Mouse (Mus musculus): ENCODE results near the gene Col23a1. TPM values are rescaled to one million over a fixed set of nuclear protein-coding genes. Genes with fewer than 3 reads are reported as not detected.

The Col23a1 gene
- polyA plus RNA-seq, 1 experiment from 2014 or later, result 31.1 TPM

GRCm38 (mm10) chr11:51619409-51620060 is 329.8 kb downstream of the Col23a1 start, which contains the start of gene Nhp2:
TSS of gene Nhp2 (plus strand) at chr11:51619735.
- Histone ChIP-seq H3K9ac (ENCODE audit: low read length) (peak within 1 kb of the TSS; percentile 87), H3K4me1 (replicated peaks; ENCODE audit: control insufficient read depth, insufficient read depth, low read length) (peaks cover 18% of the 10 kb centered on the region; the same call in 1 of the 2 replicates), H3K9me3 (ENCODE audit: control insufficient read depth, low read length) (no peaks in the 10 kb centered on the region), H3K27me3 (replicated peaks; ENCODE audit: control insufficient read depth, insufficient read depth, low read length) (no peaks in the 10 kb centered on the region), H3K27ac (ENCODE audit: low read depth) (peak within 1 kb of the TSS; percentile 71), H3K4me2 (ENCODE audit: low read length) (peak within 1 kb of the TSS; percentile 85), H3K36me3 (ENCODE audit: control insufficient read depth, insufficient read depth, low read length) (peaks cover 31% of the 10 kb centered on the region), H3K4me3 (ENCODE audit: low read depth, low read length) (peak within 1 kb of the TSS; percentile 95)
- ATAC-seq (replicated peaks; ENCODE audit: low FRiP score, low TSS enrichment, low read depth) (peak; percentile 87), DNase-seq (ENCODE audit: low spot score) (peak; percentile 98)
- WGBS, result under 1% methylated on average over 51 of the region's 51 CpGs

GRCm38 (mm10) chr11:51620084-51620483 is 330.4 kb downstream of the Col23a1 start:
- Histone ChIP-seq H3K9me3 (ENCODE audit: control insufficient read depth, low read length) (no peaks in the 10 kb centered on the region), H3K27me3 (replicated peaks; ENCODE audit: control insufficient read depth, insufficient read depth, low read length) (no peaks in the 10 kb centered on the region), H3K4me2 (ENCODE audit: low read length) (peak overlapping the region; percentile 85), H3K4me1 (replicated peaks; ENCODE audit: control insufficient read depth, insufficient read depth, low read length) (peaks cover 14% of the 10 kb centered on the region; the same call in 1 of the 2 replicates), H3K4me3 (ENCODE audit: low read depth, low read length) (peak overlapping the region; percentile 95), H3K36me3 (ENCODE audit: control insufficient read depth, insufficient read depth, low read length) (peaks cover 36% of the 10 kb centered on the region), H3K27ac (ENCODE audit: low read depth) (peak overlapping the region; percentile 71), H3K9ac (ENCODE audit: low read length) (peak overlapping the region; percentile 87)
- 1% methylated on average over 11 of the region's 11 CpGs for WGBS
- no peak for DNase-seq (ENCODE audit: low spot score)
- ATAC-seq (replicated peaks; ENCODE audit: low FRiP score, low TSS enrichment, low read depth), result no peak

DNA sequence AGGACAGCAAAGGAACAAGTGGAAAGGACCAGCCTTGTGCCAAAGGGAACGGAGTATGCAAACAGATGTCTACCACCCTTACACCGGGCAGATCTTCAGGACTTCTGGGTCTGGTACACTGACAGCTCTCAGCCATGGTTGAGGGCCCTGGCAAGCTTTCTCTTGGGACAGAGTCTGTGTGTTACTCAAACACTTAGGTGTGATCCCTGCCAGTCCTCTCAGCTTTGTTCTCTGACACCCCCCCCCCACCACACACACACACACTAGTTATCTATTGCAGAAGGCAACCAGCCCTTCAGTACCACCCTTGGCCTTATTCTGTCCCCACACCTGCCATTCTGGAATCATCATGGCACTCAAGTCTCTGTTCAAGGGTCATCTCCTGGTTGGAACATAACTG is 332.1 kb downstream of the Col23a1 start:
- ATAC-seq (replicated peaks; ENCODE audit: low FRiP score, low TSS enrichment, low read depth), result no peak
- 94% methylated on average over 2 of the region's 2 CpGs for WGBS
- no peak overlapping the region for H3K4me2 ChIP-seq (ENCODE audit: low read length)

DNA sequence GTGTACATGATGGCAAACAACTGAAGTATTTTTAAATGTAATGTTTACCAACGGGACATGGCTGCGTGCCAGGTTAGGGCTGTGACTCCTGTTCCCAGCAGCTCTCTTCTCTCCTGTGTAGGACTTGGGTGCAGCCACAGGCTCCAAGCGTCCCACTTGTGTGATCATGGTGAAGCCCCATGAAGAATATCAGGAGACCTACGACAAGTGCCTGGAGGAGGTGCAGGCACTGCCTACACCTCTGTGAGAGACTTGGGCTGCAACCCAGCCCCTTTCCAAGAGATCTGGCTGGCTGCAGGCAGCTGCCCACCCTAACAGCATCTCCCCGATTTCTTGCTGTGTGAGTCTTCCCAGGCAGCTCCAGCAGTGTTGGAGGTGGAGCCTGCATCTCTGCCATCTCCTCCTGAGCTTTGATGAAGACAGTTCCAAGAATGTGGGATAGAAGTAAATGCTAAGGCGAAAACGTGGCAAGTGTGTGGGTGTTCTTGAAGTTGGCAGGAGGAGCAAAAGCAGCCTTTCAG is 333.3 kb downstream of the Col23a1 start:
- Histone ChIP-seq H3K4me2 (ENCODE audit: low read length) (no peak overlapping the region), H3K27me3 (replicated peaks; ENCODE audit: control insufficient read depth, insufficient read depth, low read length) (no peaks in the 10 kb centered on the region), H3K27ac (ENCODE audit: low read depth) (no peak overlapping the region), H3K36me3 (ENCODE audit: control insufficient read depth, insufficient read depth, low read length) (peaks cover 63% of the 10 kb centered on the region), H3K4me3 (ENCODE audit: low read depth, low read length) (no peak overlapping the region), H3K4me1 (replicated peaks; ENCODE audit: control insufficient read depth, insufficient read depth, low read length) (0 out of 2 replicates have a peak, but pooled peaks cover 9% of the 10 kb centered on the region), H3K9me3 (ENCODE audit: control insufficient read depth, low read length) (no peaks in the 10 kb centered on the region), H3K9ac (ENCODE audit: low read length) (no peak overlapping the region)
- ATAC-seq (replicated peaks; ENCODE audit: low FRiP score, low TSS enrichment, low read depth) (no peak), DNase-seq (ENCODE audit: low spot score) (no peak)
- WGBS, result 83% methylated on average over 7 of the region's 7 CpGs

More for the DNA sequence above, 332.1 kb downstream of the Col23a1 start:
- H3K4me1 ChIP-seq (replicated peaks; ENCODE audit: control insufficient read depth, insufficient read depth, low read length), result 0 out of 2 replicates have a peak, but pooled peaks cover 9% of the 10 kb centered on the region
- H3K27me3 ChIP-seq (replicated peaks; ENCODE audit: control insufficient read depth, insufficient read depth, low read length), result no peaks in the 10 kb centered on the region
- no peak for DNase-seq (ENCODE audit: low spot score)
- peaks cover 52% of the 10 kb centered on the region for H3K36me3 ChIP-seq (ENCODE audit: control insufficient read depth, insufficient read depth, low read length)
- H3K9me3 ChIP-seq (ENCODE audit: control insufficient read depth, low read length), result no peaks in the 10 kb centered on the region
- no peak overlapping the region for H3K9ac ChIP-seq (ENCODE audit: low read length)
- no peak overlapping the region for H3K4me3 ChIP-seq (ENCODE audit: low read depth, low read length)
- no peak overlapping the region for H3K27ac ChIP-seq (ENCODE audit: low read depth)

- WGBS, result 80% methylated on average over 5 of the region's 5 CpGs
These were observed 335.6 kb downstream of the Col23a1 start for GRCm38 (mm10) chr11:51625187-51625820.

GRCm38 (mm10) chr11:51627425-51627824 is 337.7 kb downstream of the Col23a1 start:
- H3K27ac ChIP-seq (ENCODE audit: low read depth), result no peak overlapping the region
- DNase-seq (ENCODE audit: low spot score) (no peak), ATAC-seq (replicated peaks; ENCODE audit: low FRiP score, low TSS enrichment, low read depth) (no peak)
- WGBS, result 94% methylated on average over 9 of the region's 9 CpGs
- peaks cover 64% of the 10 kb centered on the region for H3K36me3 ChIP-seq (ENCODE audit: control insufficient read depth, insufficient read depth, low read length)
- H3K4me2 ChIP-seq (ENCODE audit: low read length), result no peak overlapping the region
- H3K4me3 ChIP-seq (ENCODE audit: low read depth, low read length), result no peak overlapping the region
- no peaks in the 10 kb centered on the region for H3K4me1 ChIP-seq (replicated peaks; ENCODE audit: control insufficient read depth, insufficient read depth, low read length)
- no peaks in the 10 kb centered on the region for H3K27me3 ChIP-seq (replicated peaks; ENCODE audit: control insufficient read depth, insufficient read depth, low read length)
- H3K9me3 ChIP-seq (ENCODE audit: control insufficient read depth, low read length), result no peaks in the 10 kb centered on the region
- H3K9ac ChIP-seq (ENCODE audit: low read length), result no peak overlapping the region

More at GRCm38 (mm10) chr11:51625187-51625820, 335.6 kb downstream of the Col23a1 start:
- no peak for ATAC-seq (replicated peaks; ENCODE audit: low FRiP score, low TSS enrichment, low read depth)
- Histone ChIP-seq H3K27ac (ENCODE audit: low read depth) (no peak overlapping the region), H3K4me3 (ENCODE audit: low read depth, low read length) (no peak overlapping the region), H3K9ac (ENCODE audit: low read length) (no peak overlapping the region), H3K9me3 (ENCODE audit: control insufficient read depth, low read length) (no peaks in the 10 kb centered on the region), H3K36me3 (ENCODE audit: control insufficient read depth, insufficient read depth, low read length) (peaks cover 73% of the 10 kb centered on the region), H3K4me2 (ENCODE audit: low read length) (no peak overlapping the region), H3K27me3 (replicated peaks; ENCODE audit: control insufficient read depth, insufficient read depth, low read length) (no peaks in the 10 kb centered on the region), H3K4me1 (replicated peaks; ENCODE audit: control insufficient read depth, insufficient read depth, low read length) (0 out of 2 replicates have a peak, but pooled peaks cover 6% of the 10 kb centered on the region)
- no peak for DNase-seq (ENCODE audit: low spot score)

GRCm38 (mm10) chr11:51627907-51628306 is 338.2 kb downstream of the Col23a1 start:
- DNase-seq (ENCODE audit: low spot score), result no peak
- WGBS, result 83% methylated on average over 8 of the region's 8 CpGs
- H3K4me3 ChIP-seq (ENCODE audit: low read depth, low read length), result no peak overlapping the region
- H3K4me1 ChIP-seq (replicated peaks; ENCODE audit: control insufficient read depth, insufficient read depth, low read length), result no peaks in the 10 kb centered on the region
- no peaks in the 10 kb centered on the region for H3K27me3 ChIP-seq (replicated peaks; ENCODE audit: control insufficient read depth, insufficient read depth, low read length)
- H3K36me3 ChIP-seq (ENCODE audit: control insufficient read depth, insufficient read depth, low read length), result peaks cover 59% of the 10 kb centered on the region
- no peak overlapping the region for H3K9ac ChIP-seq (ENCODE audit: low read length)
- no peaks in the 10 kb centered on the region for H3K9me3 ChIP-seq (ENCODE audit: control insufficient read depth, low read length)
- H3K4me2 ChIP-seq (ENCODE audit: low read length), result no peak overlapping the region
- no peak overlapping the region for H3K27ac ChIP-seq (ENCODE audit: low read depth)
- ATAC-seq (replicated peaks; ENCODE audit: low FRiP score, low TSS enrichment, low read depth), result no peak

GRCm38 (mm10) chr11:51629651-51630314 is 340.1 kb downstream of the Col23a1 start:
- Histone ChIP-seq H3K4me1 (replicated peaks; ENCODE audit: control insufficient read depth, insufficient read depth, low read length) (no peaks in the 10 kb centered on the region), H3K9ac (ENCODE audit: low read length) (no peak overlapping the region), H3K27ac (ENCODE audit: low read depth) (no peak overlapping the region), H3K4me2 (ENCODE audit: low read length) (no peak overlapping the region), H3K4me3 (ENCODE audit: low read depth, low read length) (no peak overlapping the region), H3K36me3 (ENCODE audit: control insufficient read depth, insufficient read depth, low read length) (peaks cover 40% of the 10 kb centered on the region), H3K9me3 (ENCODE audit: control insufficient read depth, low read length) (no peaks in the 10 kb centered on the region), H3K27me3 (replicated peaks; ENCODE audit: control insufficient read depth, insufficient read depth, low read length) (no peaks in the 10 kb centered on the region)
- ATAC-seq (replicated peaks; ENCODE audit: low FRiP score, low TSS enrichment, low read depth), result no peak
- no peak for DNase-seq (ENCODE audit: low spot score)
- 79% methylated on average over 15 of the region's 15 CpGs for WGBS
